Mouse (Mus musculus) left cerebral cortex, adult 2 months (tissue): ENCODE data around the gene Tmem108. TPM values are rescaled to one million over a fixed set of nuclear protein-coding genes. Genes with fewer than 3 reads are reported as not detected.
"Not testable (repeated sequence)": the region's sequence is repeated elsewhere in the genome, so short reads cannot be mapped to it uniquely, and the experiment has no call there.

ENCODE experiments used
- DNase-seq, 2 experiments: peaks; one replicate each; pipeline ENCODE4 v3.0.0; 2021 to 2022; ENCODE audit warnings: low spot score in 2 of 2, mixed read lengths in 1 of 2; ENCODE audit errors: extremely low spot score in 1 of 2
- H3K27ac ChIP-seq: fragments of 200-600 bp; 2 replicates; pipeline ENCODE4 v1.8.1; 2022
- H3K4me3 ChIP-seq: fragments of 200-600 bp; 2 replicates; pipeline ENCODE4 v1.8.1; 2022
- CTCF ChIP-seq: fragments of 200-600 bp; IDR thresholded peaks from 2 replicates; pipeline ENCODE4 v1.8.1; 2022; ENCODE audit warnings: antibody characterized with exemption, mild to moderate bottlenecking, moderate library complexity
- intact Hi-C: fragments of 180-260 bp; cut with DNase I; formaldehyde crosslinking; loops from one replicate; pipeline ENCODE4 v1.15.1; 2025
- total RNA-seq, 2 experiments: library from RNA; stranded (reverse); gene quantifications; 2 replicates each; pipeline ENCODE4 v1.2.3; 2021

Tmem108 gene
- total RNA-seq, 2 experiments from 2014 or later, result 30.3 to 31.1 TPM

DNA sequence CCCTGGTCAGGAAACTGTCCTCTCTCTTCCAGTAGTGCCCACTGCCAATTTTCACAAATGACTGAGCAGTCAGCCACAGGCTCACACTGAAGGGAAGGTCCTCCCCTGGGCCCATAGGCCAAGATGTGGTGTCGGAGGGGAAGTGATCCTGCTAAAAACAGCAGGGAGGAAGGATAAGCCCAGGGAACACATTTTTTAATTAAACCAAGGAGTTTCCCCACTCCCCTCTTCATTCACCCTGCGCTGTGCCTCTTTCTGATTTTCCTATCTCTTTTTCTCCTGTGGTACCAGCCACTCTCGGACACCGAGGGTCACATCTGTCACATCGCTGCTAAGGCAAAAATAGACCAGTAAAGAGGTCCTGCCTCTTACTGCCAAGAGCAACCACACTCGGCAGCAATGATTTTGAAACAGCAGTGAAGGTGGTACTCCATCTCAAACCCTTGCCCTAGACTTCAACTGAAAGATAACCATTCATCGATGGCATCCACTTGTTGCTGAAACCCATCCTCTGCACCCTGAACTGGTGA is 83.0 kb downstream of the Tmem108 start:
- no peak for DNase-seq
- no peak overlapping the region for H3K4me3 ChIP-seq
- TF ChIP-seq CTCF, result no peak
- H3K27ac ChIP-seq, result no peak overlapping the region
- intact Hi-C loops, result no loop called here

DNA sequence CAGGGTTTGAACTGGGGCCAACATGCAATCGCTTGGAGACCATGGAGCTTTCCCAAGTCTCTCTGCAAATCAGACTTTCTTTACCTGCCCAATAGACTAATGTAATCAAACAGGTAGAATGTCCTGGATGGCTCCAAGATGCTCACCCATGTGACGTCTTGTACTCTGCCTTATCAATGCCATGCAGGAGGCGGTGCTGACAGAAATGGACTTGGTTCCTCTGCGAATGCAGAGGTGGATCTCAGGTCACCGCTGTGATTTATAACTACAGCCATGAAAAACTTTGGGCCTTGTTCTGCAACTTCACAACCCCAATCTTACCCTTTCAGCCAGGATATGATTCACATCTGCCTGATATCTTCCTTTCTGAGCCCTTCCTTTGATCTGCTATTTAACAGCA is 83.8 kb downstream of the Tmem108 start:
- DNase-seq, result no peak
- no peak overlapping the region for H3K27ac ChIP-seq
- no peak overlapping the region for H3K4me3 ChIP-seq
- intact Hi-C loops, result no loop called here
- TF ChIP-seq CTCF, result no peak

DNA sequence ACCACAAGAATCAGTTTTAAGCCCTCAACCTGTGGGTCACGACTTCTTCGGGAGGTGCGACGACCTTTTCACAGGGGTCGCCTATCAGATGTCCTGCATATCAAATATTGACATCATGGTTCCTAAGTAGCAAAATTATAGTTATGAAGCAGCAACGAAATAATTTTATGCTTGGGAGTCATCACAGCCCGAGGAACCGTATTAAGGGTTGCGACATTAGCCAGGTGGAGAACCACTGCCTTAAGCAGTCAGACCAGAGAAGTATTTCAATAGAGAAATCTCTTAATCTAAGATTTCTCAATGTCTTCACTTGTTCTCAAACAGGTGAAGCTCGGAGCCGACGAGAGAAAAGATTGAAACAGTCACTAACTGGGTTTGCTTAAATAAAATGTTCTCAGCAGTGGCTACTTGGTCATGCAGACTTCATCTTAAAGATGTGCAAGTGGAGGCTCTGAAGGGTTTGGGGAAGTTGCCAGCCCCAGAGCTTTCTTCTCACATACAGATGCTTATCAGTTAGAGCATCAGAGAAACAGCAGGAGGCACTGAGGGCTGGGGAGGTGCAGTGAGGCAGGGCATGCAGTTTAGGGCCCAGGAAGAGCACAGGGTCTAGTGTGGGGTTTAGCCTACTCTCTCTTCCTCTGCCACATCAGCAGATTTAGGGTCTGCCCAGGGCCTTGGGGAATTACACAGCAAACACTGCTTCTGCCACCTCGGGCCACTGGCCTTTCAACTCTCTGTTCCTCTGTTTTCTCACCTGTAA is 85.7 kb downstream of the Tmem108 start:
- H3K4me3 ChIP-seq, result no peak overlapping the region
- TF ChIP-seq CTCF, result no peak
- intact Hi-C loops, result no loop called here
- no peak for DNase-seq
- no peak overlapping the region for H3K27ac ChIP-seq

DNA sequence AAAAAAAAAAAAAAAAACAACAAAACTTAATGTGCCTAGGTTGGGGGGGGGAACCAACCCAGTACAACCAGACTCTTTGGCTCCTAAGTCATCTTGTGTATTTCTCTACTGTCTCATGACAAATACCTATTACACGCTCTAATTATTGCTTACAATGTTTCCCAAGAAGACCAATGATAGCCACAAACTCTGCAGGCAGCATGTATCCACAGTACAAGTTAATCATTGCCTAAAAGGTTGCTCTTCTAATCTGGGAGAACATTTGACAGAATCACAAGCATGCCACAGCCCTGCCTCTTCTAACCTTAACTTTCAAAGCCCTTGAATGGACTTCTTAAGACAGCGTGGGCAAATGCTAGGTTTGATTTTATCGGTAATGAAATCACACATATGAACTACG is 88.8 kb downstream of the Tmem108 start:
- no peak for TF ChIP-seq CTCF
- Histone ChIP-seq H3K27ac (no peak overlapping the region), H3K4me3 (no peak overlapping the region)
- intact Hi-C loops, result no loop called here
- no peak for DNase-seq

DNA sequence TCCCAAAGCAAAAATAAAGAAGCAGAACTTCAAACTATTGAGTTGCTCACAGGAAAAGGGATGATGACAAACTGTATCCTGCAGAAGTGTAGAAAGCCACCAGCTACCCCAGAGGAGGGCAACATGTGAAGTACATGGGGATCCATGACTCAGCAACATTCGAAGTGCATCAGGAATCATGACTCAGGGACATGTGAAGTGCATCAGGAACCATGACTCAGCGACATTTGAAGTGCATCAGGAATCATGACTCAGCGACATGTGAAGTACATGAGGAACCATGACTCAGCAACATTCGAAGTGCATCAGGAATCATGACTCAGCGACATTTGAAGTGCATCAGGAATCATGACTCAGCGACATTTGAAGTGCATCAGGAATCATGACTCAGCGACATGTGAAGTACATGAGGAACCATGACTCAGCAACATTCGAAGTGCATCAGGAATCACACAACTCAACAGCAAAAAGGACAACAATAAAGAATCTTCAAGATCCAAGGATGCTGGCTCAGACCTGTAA is 91.0 kb downstream of the Tmem108 start:
- DNase-seq, intact Hi-C loops, H3K27ac ChIP-seq, H3K4me3 ChIP-seq: not testable (repeated sequence)

DNA sequence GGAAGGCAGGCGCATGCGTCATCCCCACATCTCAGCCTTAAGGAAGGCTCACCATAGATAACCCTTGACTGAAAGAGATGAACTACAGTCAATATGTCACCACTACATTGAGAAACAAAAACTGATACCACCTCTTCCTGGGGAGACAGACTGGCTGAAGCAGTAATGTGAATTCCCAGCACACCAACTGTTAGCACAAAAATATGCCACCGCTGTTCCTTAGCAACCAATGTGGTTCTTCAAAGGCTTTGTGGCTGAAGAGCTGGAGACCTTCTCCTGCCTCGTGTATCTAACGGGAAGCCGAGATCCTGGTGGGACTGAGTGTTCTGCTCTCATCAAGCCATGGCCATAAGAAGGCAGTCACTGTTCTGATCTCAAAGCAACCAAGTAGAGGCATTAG is 92.8 kb downstream of the Tmem108 start:
- no peak for TF ChIP-seq CTCF
- intact Hi-C loops, result no loop called here

DNA sequence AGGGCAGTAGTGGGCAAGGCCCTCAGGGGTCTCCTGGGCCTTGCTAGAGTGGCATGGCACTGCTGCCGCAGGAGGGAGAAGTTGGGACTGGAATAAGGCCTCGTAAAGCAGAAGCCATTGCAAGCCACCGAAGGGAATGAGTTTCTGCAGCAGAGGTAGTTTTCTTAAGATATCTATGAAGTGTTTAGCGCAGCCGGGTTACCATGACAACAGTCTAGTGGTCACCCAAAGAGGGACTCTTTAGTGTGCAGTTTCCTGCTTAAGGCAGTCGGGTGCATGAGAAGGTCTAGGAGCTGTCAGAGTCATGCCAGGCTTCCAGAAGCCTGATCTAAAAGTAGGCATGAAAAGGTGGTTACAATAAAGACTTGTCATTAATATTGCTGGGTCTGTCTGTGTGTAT is 95.8 kb downstream of the Tmem108 start:
- intact Hi-C loops, result no loop called here
- Histone ChIP-seq H3K4me3 (no peak overlapping the region), H3K27ac (no peak overlapping the region)
- DNase-seq, result no peak
- no peak for TF ChIP-seq CTCF

More for the DNA sequence above, 92.8 kb downstream of the Tmem108 start:
- Histone ChIP-seq H3K4me3 (no peak overlapping the region), H3K27ac (no peak overlapping the region)
- DNase-seq, result no peak

DNA sequence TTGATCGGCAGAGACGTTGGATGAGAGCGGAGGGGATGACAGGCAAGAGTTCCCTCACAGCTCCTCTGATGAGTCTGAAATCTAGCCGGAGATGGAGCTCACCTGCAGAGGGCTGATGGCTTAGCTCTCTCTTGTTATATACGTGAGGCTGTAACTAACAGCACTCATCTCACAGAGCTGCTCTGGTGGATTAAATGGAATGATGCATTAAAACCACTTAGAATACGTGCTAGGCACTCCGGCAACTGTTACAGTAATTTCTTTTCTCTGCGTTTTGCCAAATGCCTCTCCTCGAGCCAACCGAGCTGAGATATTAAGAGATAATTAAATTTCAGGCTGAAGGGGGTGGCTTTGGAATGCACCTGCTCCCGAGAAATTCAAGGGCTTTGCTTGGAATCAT is 97.5 kb downstream of the Tmem108 start:
- no peak overlapping the region for H3K27ac ChIP-seq
- TF ChIP-seq CTCF, result no peak
- no peak overlapping the region for H3K4me3 ChIP-seq
- intact Hi-C loops, result no loop called here
- no peak for DNase-seq

DNA sequence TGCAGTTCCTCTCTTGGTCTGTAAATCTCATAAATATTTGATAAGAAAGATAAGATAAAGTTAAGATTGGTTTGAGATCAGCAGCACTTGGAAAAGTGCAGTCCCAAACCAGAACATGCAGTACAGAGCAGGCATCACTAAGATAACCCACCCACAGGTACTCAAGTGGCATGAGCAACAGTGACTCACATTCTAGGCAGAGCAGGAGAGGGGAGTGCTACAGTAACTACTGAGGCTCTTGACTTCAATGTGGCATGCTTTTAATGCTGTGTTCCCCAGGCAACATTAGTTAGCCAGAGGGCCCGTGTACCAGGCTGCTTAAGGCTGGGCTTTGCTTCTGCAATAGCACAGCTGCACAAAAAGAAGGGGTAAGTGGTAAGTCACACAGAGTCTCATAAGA is 99.8 kb downstream of the Tmem108 start:
- Histone ChIP-seq H3K4me3 (no peak overlapping the region), H3K27ac (no peak overlapping the region)
- no peak for TF ChIP-seq CTCF
- no peak for DNase-seq
- intact Hi-C loops, result no loop called here

DNA sequence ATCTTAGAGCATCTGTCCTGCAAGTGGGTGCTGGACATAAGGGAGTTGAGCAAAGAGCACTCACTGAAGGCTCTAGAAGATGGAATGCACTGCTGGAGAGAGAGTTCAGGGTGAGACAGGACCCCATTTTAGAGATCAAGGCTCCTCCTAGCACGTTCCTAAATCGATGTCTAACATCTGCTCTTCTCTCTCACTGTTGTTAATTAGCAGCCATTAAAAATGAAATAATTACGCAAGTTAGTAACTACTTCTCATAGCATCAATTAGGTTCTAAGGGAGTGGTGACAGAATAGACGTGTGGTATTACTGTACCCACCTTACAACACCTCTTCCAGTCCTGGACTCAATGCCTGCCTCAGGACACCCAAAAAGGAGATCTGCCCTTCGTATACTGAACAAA is 103.7 kb downstream of the Tmem108 start:
- intact Hi-C loops, result no loop called here
- no peak for TF ChIP-seq CTCF
- DNase-seq, result no peak
- H3K27ac ChIP-seq, result no peak overlapping the region
- H3K4me3 ChIP-seq, result no peak overlapping the region

DNA sequence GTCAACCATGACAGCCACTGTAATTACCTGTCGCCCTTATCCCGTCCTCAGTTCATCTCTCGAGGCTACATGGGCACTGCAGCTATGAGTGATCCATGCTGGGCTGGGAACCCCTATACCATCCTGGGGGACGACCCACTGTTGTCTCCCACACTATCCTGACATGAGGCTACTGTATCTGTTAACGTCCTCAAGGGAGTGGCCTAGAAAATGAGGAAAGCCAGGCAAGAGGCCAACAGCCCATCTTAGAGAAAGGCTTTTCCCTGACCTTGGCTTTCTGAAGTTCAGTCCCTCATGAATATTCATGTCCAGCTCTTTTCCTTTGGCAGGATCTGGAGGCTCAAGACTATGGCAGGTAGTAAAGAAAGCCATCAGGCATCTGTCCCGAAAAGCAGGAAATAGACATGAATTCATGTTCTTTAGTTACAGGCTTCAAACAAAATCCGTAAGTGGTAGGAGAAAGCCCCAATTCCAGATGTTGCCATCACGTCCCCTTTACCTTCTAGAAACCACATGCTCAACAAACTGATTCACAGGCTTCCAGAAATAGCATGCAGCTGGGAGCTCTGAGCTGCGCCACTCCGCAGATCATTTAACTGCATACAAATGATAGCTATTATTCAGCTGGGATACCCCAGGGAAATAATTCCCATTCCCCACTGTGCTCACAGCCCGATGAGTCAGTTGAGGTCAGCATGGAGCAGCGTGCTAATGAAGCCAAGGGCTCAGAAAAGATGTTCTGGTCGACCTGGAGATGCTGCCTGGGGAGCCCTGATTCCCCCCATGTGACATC is 104.3 kb downstream of the Tmem108 start:
- DNase-seq, result peak in 1 of 2 experiments; percentile 26
- intact Hi-C loops, result no loop called here
- H3K27ac ChIP-seq, result no peak overlapping the region
- no peak for TF ChIP-seq CTCF
- H3K4me3 ChIP-seq, result no peak overlapping the region

DNA sequence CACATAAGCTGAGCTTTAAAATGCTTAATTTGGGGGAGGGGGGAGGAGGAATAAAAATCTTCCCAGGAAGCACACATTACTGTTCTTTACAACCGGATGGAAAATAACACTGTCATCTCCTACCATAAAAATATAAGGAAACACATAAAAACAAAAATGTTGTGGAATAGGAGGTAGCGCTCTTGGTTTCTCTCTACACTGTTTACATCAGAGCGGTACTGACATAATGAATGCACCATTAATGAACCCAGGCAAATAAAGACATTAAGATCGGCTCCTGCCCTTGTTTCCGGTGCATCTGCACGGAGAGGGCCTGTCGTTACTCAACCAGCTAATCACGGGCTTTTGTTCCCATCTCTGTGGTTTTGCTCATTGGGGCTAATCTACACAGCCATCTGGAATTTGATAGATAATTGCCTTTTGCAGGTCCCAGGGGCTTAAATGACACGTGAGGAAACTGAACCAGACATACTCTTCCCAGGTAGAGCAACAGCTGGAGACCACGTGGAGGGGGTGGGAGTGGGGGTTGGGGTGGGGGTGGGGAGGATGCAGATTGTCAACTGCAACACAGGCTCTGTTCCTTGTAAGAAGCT is 107.5 kb downstream of the Tmem108 start:
- no peak for TF ChIP-seq CTCF
- no peak for DNase-seq
- H3K4me3 ChIP-seq, result no peak overlapping the region
- no peak overlapping the region for H3K27ac ChIP-seq
- intact Hi-C loops, result no loop called here
